21 mouse cellular contexts compared by ENCODE assay signal in the genomic region with DNA sequence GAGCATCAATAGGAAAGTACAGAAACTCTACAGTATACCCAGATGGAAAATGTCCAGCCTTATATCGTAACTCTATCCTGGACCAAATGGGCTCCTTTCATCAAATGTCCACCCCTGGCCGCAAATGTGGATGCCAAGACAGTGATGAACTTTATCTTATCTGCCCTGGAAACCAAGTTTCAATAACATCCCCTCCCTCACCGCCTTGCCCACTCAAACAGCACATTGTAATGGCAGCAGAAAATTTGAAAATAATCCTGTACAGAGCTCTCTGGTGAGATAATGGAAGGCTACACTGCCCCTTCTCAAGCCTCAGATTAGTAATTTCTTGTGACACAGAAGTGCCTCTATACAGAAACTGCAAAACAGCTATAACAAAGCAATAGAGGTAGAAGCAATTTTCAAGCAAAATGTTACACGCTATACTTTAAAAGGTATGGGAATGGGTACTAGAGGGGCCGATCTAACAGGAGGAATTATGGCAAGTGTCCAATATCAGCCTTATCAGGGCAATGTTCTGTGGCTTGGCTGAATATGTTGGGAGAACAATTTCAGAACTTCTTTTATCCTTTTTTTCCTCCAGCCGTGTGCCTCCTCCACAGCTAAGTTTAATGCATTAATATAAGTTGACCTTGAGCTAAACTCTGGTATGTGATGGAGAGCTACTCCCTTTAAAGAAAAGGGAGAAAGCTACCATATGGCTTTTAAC.
DNase-seq lines count a peak whose midpoint lies in the region; ATAC-seq and TF ChIP-seq lines count a peak whose summit lies in the region.
"Had no signal": no experiment of that assay in that cellular context is flagged by ENCODE, and none has a peak within 500 bp of the region (broad histone marks: within the 10 kb centered on the region; RNA-seq: fewer than 3 reads in every experiment).

No protein-coding gene starts in this region.

- peak overlapping the region; percentile 6; the same call in 1 of the 2 replicates for H3K4me2 ChIP-seq in heart, embryonic 13.5 days
- H3K4me2 ChIP-seq in hindbrain, embryonic 16.5 days (ENCODE audit: low read length): no peak overlapping the region
- no peak overlapping the region for H3K4me2 ChIP-seq in hindbrain, postnatal 0 days (ENCODE audit: low read depth, low read length)
- no peak overlapping the region for H3K4me2 ChIP-seq in stomach, embryonic 14.5 days (replicated peaks; ENCODE audit: low read depth, low read length)
- H3K4me2 ChIP-seq in stomach, postnatal 0 days (replicated peaks; ENCODE audit: low read depth): no peak overlapping the region
- H3K4me2 ChIP-seq: limb, embryonic 12.5 days; liver, embryonic 13.5 days had no signal

- no peak for DNase-seq in heart, postnatal 14 days
- no peak for DNase-seq in hindbrain, postnatal 0 days (ENCODE audit: low spot score)
- DNase-seq in stomach, postnatal 0 days (ENCODE audit: low spot score): no peak
- no peak for DNase-seq in frontal cortex, postnatal 25 days (ENCODE audit: low spot score in 2 of 2)
- no peak for DNase-seq in spleen, postnatal 36 days (ENCODE audit: low spot score in 2 of 2)
- DNase-seq: cerebellum, adult 2 months; cerebellum, postnatal 36 days; heart, adult 2 months; heart, postnatal 36 days; kidney, adult 11 months; liver, embryonic 13.5 days; thymus, adult 18-20 months; thymus, postnatal 4 days had no signal

- TF ChIP-seq CTCF in hindbrain, postnatal 0 days (IDR thresholded peaks at IDR 0.05; ENCODE audit: low read depth): no peak
- no peak for TF ChIP-seq CTCF in stomach, postnatal 0 days (IDR thresholded peaks at IDR 0.05; ENCODE audit: low read depth)

- no peak overlapping the region for H3K9ac ChIP-seq in heart, embryonic 13.5 days
- H3K9ac ChIP-seq in hindbrain, embryonic 16.5 days (ENCODE audit: low read depth, low read length): no peak overlapping the region
- no peak overlapping the region for H3K9ac ChIP-seq in hindbrain, postnatal 0 days (replicated peaks; ENCODE audit: low read length)
- no peak overlapping the region for H3K9ac ChIP-seq in stomach, embryonic 14.5 days (replicated peaks; ENCODE audit: low read depth, low read length)
- no peak overlapping the region for H3K9ac ChIP-seq in stomach, postnatal 0 days (ENCODE audit: low read length)
- H3K9ac ChIP-seq: limb, embryonic 12.5 days; liver, embryonic 13.5 days had no signal

- no peaks in the 10 kb centered on the region for H3K36me3 ChIP-seq in heart, embryonic 13.5 days
- H3K36me3 ChIP-seq in hindbrain, embryonic 16.5 days (ENCODE audit: control insufficient read depth, insufficient read depth, low read length): no peaks in the 10 kb centered on the region
- no peaks in the 10 kb centered on the region for H3K36me3 ChIP-seq in hindbrain, postnatal 0 days (ENCODE audit: insufficient read depth, low read length)
- H3K36me3 ChIP-seq in stomach, embryonic 14.5 days (ENCODE audit: control insufficient read depth, insufficient read depth, low read length): no peaks in the 10 kb centered on the region; the same call in 1 of the 2 replicates
- no peaks in the 10 kb centered on the region for H3K36me3 ChIP-seq in stomach, postnatal 0 days (ENCODE audit: control insufficient read depth, insufficient read depth, low read length)
- H3K36me3 ChIP-seq: forebrain, embryonic 10.5 days; limb, embryonic 12.5 days; liver, embryonic 13.5 days had no signal

- H3K4me1 ChIP-seq in heart, embryonic 13.5 days: peaks cover 57% of the 10 kb centered on the region
- peaks cover 26% of the 10 kb centered on the region for H3K4me1 ChIP-seq in hindbrain, embryonic 16.5 days (ENCODE audit: control insufficient read depth, insufficient read depth, low read depth, low read length)
- H3K4me1 ChIP-seq in hindbrain, postnatal 0 days (ENCODE audit: insufficient read depth, low read length): peaks cover 7% of the 10 kb centered on the region
- H3K4me1 ChIP-seq in stomach, embryonic 14.5 days (ENCODE audit: control insufficient read depth, insufficient read depth, low read length): peaks cover 20% of the 10 kb centered on the region; the same call in 1 of the 2 replicates
- no peaks in the 10 kb centered on the region for H3K4me1 ChIP-seq in stomach, postnatal 0 days (replicated peaks; ENCODE audit: control insufficient read depth, insufficient read depth)
- H3K4me1 ChIP-seq: liver, embryonic 13.5 days had no signal

- 37% methylated on average over 6 of the region's 6 CpGs for WGBS in heart, embryonic 13.5 days
- 46% methylated on average over 6 of the region's 6 CpGs for WGBS in hindbrain, embryonic 16.5 days
- WGBS in hindbrain, postnatal 0 days: 44% methylated on average over 6 of the region's 6 CpGs
- 47% methylated on average over 6 of the region's 6 CpGs for WGBS in stomach, embryonic 14.5 days
- 65% methylated on average over 6 of the region's 6 CpGs for WGBS in stomach, postnatal 0 days

- H3K4me3 ChIP-seq in heart, embryonic 13.5 days: no peak overlapping the region
- no peak overlapping the region for H3K4me3 ChIP-seq in hindbrain, embryonic 16.5 days (ENCODE audit: low read length)
- no peak overlapping the region for H3K4me3 ChIP-seq in hindbrain, postnatal 0 days (ENCODE audit: low read length)
- no peak overlapping the region for H3K4me3 ChIP-seq in stomach, embryonic 14.5 days (ENCODE audit: low read depth, low read length)
- no peak overlapping the region for H3K4me3 ChIP-seq in stomach, postnatal 0 days (ENCODE audit: low read depth, low read length)
- H3K4me3 ChIP-seq: forebrain, embryonic 10.5 days; heart, adult 2 months; limb, embryonic 12.5 days; liver, embryonic 13.5 days had no signal

- intact Hi-C loops in heart, postnatal 14 days (cut with DNase I): no loop called here

- H3K27ac ChIP-seq in heart, embryonic 13.5 days (replicated peaks): peak overlapping the region; percentile 65
- peak overlapping the region; percentile 31; the same call in 1 of the 2 replicates for H3K27ac ChIP-seq in hindbrain, embryonic 16.5 days (ENCODE audit: low read depth, low read length)
- H3K27ac ChIP-seq in hindbrain, postnatal 0 days: no peak overlapping the region
- H3K27ac ChIP-seq in stomach, embryonic 14.5 days (ENCODE audit: low read length): peak overlapping the region; percentile 33; the same call in 1 of the 2 replicates
- no peak overlapping the region for H3K27ac ChIP-seq in stomach, postnatal 0 days (replicated peaks)
- H3K27ac ChIP-seq: forebrain, embryonic 10.5 days; heart, adult 2 months; kidney, postnatal 0 days; limb, embryonic 12.5 days; liver, embryonic 13.5 days had no signal

- TF ChIP-seq EP300 in stomach, postnatal 0 days (optimal IDR thresholded peaks at IDR 0.05): no peak

- H3K9me3 ChIP-seq in heart, embryonic 13.5 days: no peaks in the 10 kb centered on the region
- H3K9me3 ChIP-seq in hindbrain, embryonic 16.5 days (ENCODE audit: control insufficient read depth, low read length): no peaks in the 10 kb centered on the region
- H3K9me3 ChIP-seq in hindbrain, postnatal 0 days (ENCODE audit: low read length): no peaks in the 10 kb centered on the region
- H3K9me3 ChIP-seq in stomach, embryonic 14.5 days (ENCODE audit: control insufficient read depth, low read depth, low read length): no peaks in the 10 kb centered on the region
- no peaks in the 10 kb centered on the region for H3K9me3 ChIP-seq in stomach, postnatal 0 days (ENCODE audit: control insufficient read depth, low read length)
- H3K9me3 ChIP-seq: forebrain, embryonic 10.5 days; limb, embryonic 12.5 days; liver, embryonic 13.5 days had no signal

- no peaks in the 10 kb centered on the region for H3K27me3 ChIP-seq in heart, embryonic 13.5 days (replicated peaks)
- no peaks in the 10 kb centered on the region for H3K27me3 ChIP-seq in hindbrain, embryonic 16.5 days (replicated peaks; ENCODE audit: control insufficient read depth, insufficient read depth, low read length)
- no peaks in the 10 kb centered on the region for H3K27me3 ChIP-seq in hindbrain, postnatal 0 days (ENCODE audit: insufficient read depth, low read length)
- H3K27me3 ChIP-seq in stomach, embryonic 14.5 days (ENCODE audit: control insufficient read depth, insufficient read depth, low read length): no peaks in the 10 kb centered on the region
- no peaks in the 10 kb centered on the region for H3K27me3 ChIP-seq in stomach, postnatal 0 days (ENCODE audit: control insufficient read depth, insufficient read depth, low read length)
- H3K27me3 ChIP-seq: CH12.LX; liver, embryonic 13.5 days had no signal

- ATAC-seq in heart, embryonic 13.5 days (ENCODE audit: extremely low read depth, insufficient number of reproducible peaks, low FRiP score, low TSS enrichment): no peak
- ATAC-seq in hindbrain, embryonic 16.5 days: no peak
- no peak for ATAC-seq in hindbrain, postnatal 0 days
- ATAC-seq in stomach, embryonic 14.5 days (ENCODE audit: insufficient number of reproducible peaks, insufficient read depth, low FRiP score, low read depth): no peak
- no peak for ATAC-seq in stomach, postnatal 0 days (ENCODE audit: low FRiP score, low TSS enrichment)
- ATAC-seq: lung, postnatal 0 days had no signal

Comparison
In these comparisons a context has a peak if more than half of its experiments do, and no peak if none do; other contexts are left out.
1. H3K27ac ChIP-seq: peak in heart, embryonic 13.5 days (single experiment), hindbrain, embryonic 16.5 days (single experiment) and stomach, embryonic 14.5 days (single experiment); none in hindbrain, postnatal 0 days (single experiment) and stomach, postnatal 0 days (single experiment).